Mouse (Mus musculus): ENCODE data around the gene Rsc1a1.

Rsc1a1 gene

GRCm38 (mm10) chr4:141653813-141654212 lies 31.6 kb downstream of the Rsc1a1 start:
- DNase-seq (ENCODE audit: low read depth, low spot score) = no peak

- no peak for DNase-seq (ENCODE audit: low read depth, low spot score)
Measured at GRCm38 (mm10) chr4:141653044-141653443, 32.4 kb downstream of the Rsc1a1 start.

GRCm38 (mm10) chr4:141651944-141652343 lies 33.5 kb downstream of the Rsc1a1 start:
- no peak for DNase-seq (ENCODE audit: low read depth, low spot score)

GRCm38 (mm10) chr4:141651286-141651685 lies 34.1 kb downstream of the Rsc1a1 start:
- DNase-seq (ENCODE audit: low read depth, low spot score) = no peak

- no peak for DNase-seq (ENCODE audit: low read depth, low spot score)
Measured at GRCm38 (mm10) chr4:141649244-141649643, 36.2 kb downstream of the Rsc1a1 start.

- no peak for DNase-seq (ENCODE audit: low read depth, low spot score)
Measured at GRCm38 (mm10) chr4:141648262-141648661, 37.1 kb downstream of the Rsc1a1 start.

- no peak for DNase-seq (ENCODE audit: low read depth, low spot score)
Measured at GRCm38 (mm10) chr4:141647187-141647586, 38.2 kb downstream of the Rsc1a1 start.

- no peak for DNase-seq (ENCODE audit: low read depth, low spot score)
Measured at GRCm38 (mm10) chr4:141645988-141646387, 39.4 kb downstream of the Rsc1a1 start.

- no peak for DNase-seq (ENCODE audit: low read depth, low spot score)
Measured at GRCm38 (mm10) chr4:141643118-141643855, 42.1 kb downstream of the Rsc1a1 start.

GRCm38 (mm10) chr4:141641961-141642811 lies 43.2 kb downstream of the Rsc1a1 start:
- no peak for DNase-seq (ENCODE audit: low read depth, low spot score)

GRCm38 (mm10) chr4:141641353-141641771 lies 44.0 kb downstream of the Rsc1a1 start:
- DNase-seq (ENCODE audit: low read depth, low spot score) = no peak

GRCm38 (mm10) chr4:141639474-141639873 lies 45.9 kb downstream of the Rsc1a1 start:
- no peak for DNase-seq (ENCODE audit: low read depth, low spot score)

GRCm38 (mm10) chr4:141636693-141637092 lies 48.7 kb downstream of the Rsc1a1 start:
- DNase-seq (ENCODE audit: low read depth, low spot score) = no peak

- no peak for DNase-seq (ENCODE audit: low read depth, low spot score)
Measured at GRCm38 (mm10) chr4:141635991-141636390, 49.4 kb downstream of the Rsc1a1 start.
